Mouse (Mus musculus) small intestine, adult 2 months (tissue): ENCODE measurements around the gene Slc1a3. TPM values are rescaled to one million over a fixed set of nuclear protein-coding genes. Genes with fewer than 3 reads are reported as not detected.
A peak's percentile ranks its signal among the peaks of the same experiment; 100 is the strongest.

Experiments used
- H3K27ac ChIP-seq: fragments of 200-500 bp; 2 replicates; pipeline ENCODE4 v1.5.1; 2012; ENCODE audit warnings: low read depth, low read length, control low read depth, inconsistent platforms; ENCODE audit not compliant: insufficient read depth
- H3K27me3 ChIP-seq: fragments of 200-500 bp; 2 replicates; pipeline ENCODE4 v1.6.1; 2012; ENCODE audit warnings: mild to moderate bottlenecking, moderate library complexity, low read length, inconsistent platforms; ENCODE audit not compliant: control insufficient read depth, insufficient read depth
- H3K36me3 ChIP-seq: fragments of 200-500 bp; 2 replicates; pipeline ENCODE4 v1.6.1; 2012; ENCODE audit warnings: mild to moderate bottlenecking, low read length, control low read depth, inconsistent platforms; ENCODE audit not compliant: control insufficient read depth, insufficient read depth
- H3K4me1 ChIP-seq: fragments of 200-500 bp; 2 replicates; pipeline ENCODE4 v1.6.1; 2012; ENCODE audit warnings: low read length, inconsistent platforms, mixed read lengths; ENCODE audit not compliant: control insufficient read depth, insufficient read depth, insufficient read length
- H3K4me3 ChIP-seq: fragments of 200-500 bp; 2 replicates; pipeline ENCODE4 v1.5.1; 2012; ENCODE audit warnings: low read depth, mild to moderate bottlenecking, control low read depth, inconsistent platforms, low read length, moderate library complexity
- CTCF ChIP-seq: fragments of 200-500 bp; IDR thresholded peaks from 2 replicates; pipeline ENCODE4 v1.5.1; 2012; ENCODE audit warnings: low read depth, mild to moderate bottlenecking, control low read depth, inconsistent platforms, low read length, moderate library complexity, mixed read lengths; ENCODE audit not compliant: insufficient replicate concordance, insufficient read length; ENCODE audit errors: extremely low read depth
- POLR2A ChIP-seq: fragments of 200-500 bp; IDR thresholded peaks from 2 replicates; pipeline ENCODE4 v1.6.1; 2012; ENCODE audit warnings: low read depth, mild to moderate bottlenecking, control low read depth, inconsistent platforms, low read length, moderate library complexity
- WGBS: fragments of 180-500 bp; shearing (Covaris S2); methylation state at CpG from one replicate; pipeline ENCODE4 v1.1.7; 2018; 5-methylcytosine and 5-hydroxymethylcytosine counted together
- polyA plus RNA-seq: library from polyadenylated mRNA; depleted of rRNA; stranded (reverse); fragments of >200 nt; gene quantifications from 2 replicates; pipeline ENCODE4 v1.2.3, GENCODE M21; 2012

Gene Slc1a3
- polyA plus RNA-seq, 1 experiment: 0.87 TPM

GRCm38 (mm10) chr15:8637283-8637682, 73.3 kb downstream of the Slc1a3 start:
- Histone ChIP-seq H3K27ac (no peak overlapping the region), H3K4me1 (no peaks in the 10 kb centered on the region), H3K36me3 (no peaks in the 10 kb centered on the region), H3K4me3 (no peak overlapping the region), H3K27me3 (no peaks in the 10 kb centered on the region)
- WGBS: 75% methylated on average over 2 of the region's 2 CpGs
- TF ChIP-seq CTCF: no peak
- no peak for TF ChIP-seq POLR2A

- 88% methylated on average over 15 of the region's 15 CpGs for WGBS
Observed at GRCm38 (mm10) chr15:8635974-8636373, 74.6 kb downstream of the Slc1a3 start.

DNA sequence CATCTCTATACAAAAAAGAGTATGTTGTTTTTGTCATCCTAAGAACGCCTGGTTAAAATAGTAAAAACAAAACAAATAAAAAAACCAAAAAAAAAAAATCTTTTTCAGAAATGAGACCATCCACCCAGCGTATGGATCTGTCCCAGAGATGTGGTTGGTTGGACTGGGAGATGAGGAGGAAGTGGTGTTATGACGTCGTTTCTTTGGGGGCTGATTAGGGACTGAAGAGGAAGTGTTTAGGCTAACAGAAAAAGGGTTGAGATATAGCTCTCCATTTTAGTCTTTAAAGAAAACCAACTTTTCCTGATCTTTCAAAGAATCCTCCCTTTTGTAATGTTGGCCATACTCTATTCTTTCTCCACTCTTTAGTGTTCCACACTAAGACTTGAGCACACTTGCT, 75.8 kb downstream of the Slc1a3 start:
- 73% methylated on average over 4 of the region's 4 CpGs for WGBS
- Histone ChIP-seq H3K4me1 (no peaks in the 10 kb centered on the region), H3K36me3 (no peaks in the 10 kb centered on the region)

More at GRCm38 (mm10) chr15:8635974-8636373, 74.6 kb downstream of the Slc1a3 start:
- Histone ChIP-seq H3K4me1 (no peaks in the 10 kb centered on the region), H3K36me3 (no peaks in the 10 kb centered on the region), H3K27ac (no peak overlapping the region), H3K27me3 (no peaks in the 10 kb centered on the region), H3K4me3 (no peak overlapping the region)
- no peak for TF ChIP-seq POLR2A
- TF ChIP-seq CTCF: no peak

DNA sequence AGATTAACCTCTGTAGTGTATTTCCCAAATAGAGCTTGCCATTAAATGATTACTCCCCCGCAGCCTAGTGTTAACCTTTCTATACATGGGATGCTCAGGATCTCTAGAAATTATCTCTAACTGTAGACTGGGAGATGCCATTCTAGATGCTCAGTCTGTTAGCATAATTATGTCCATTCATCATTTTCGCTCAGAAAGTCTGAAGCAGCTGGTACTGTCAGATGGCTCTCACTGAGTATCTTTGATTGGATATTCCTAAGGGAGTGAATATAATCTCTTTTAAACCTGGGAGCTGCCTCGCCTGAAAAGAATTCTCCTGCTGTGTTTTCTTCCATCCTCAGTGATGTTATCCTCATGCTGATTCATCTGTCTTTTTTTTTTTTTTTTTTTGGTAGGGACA, 76.2 kb downstream of the Slc1a3 start:
- Histone ChIP-seq H3K27ac (no peak overlapping the region), H3K4me3 (no peak overlapping the region), H3K4me1 (no peaks in the 10 kb centered on the region; the same call in 1 of the 2 replicates), H3K36me3 (no peaks in the 10 kb centered on the region), H3K27me3 (0 out of 2 replicates have a peak, but pooled peaks cover 3% of the 10 kb centered on the region)
- TF ChIP-seq POLR2A: no peak
- TF ChIP-seq CTCF: no peak
- 86% methylated on average over 3 of the region's 3 CpGs for WGBS

More for the DNA sequence above, 75.8 kb downstream of the Slc1a3 start:
- TF ChIP-seq POLR2A: no peak
- TF ChIP-seq CTCF: no peak
- Histone ChIP-seq H3K27me3 (no peaks in the 10 kb centered on the region), H3K27ac (no peak overlapping the region), H3K4me3 (no peak overlapping the region)

DNA sequence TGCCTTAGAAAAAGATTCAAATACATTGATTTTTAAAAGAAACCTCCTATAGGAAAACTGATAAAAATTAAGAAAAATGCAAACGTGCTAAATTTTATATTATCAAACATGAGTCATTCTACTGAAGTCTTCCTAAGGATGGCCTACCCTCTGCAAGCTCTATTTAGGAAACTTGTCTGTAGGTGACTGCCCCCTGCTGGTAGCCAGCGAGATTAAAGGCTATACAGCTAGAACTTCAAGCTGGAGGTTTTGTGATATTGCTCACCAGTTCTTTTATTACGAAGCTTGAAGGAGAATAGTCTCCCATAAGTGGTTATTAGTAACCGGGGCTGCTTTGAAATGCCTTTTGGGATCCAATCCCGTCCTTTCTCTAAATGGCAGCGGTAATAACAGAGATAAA, 77.2 kb downstream of the Slc1a3 start:
- H3K4me3 ChIP-seq: no peak overlapping the region
- WGBS: 57% methylated on average over 6 of the region's 6 CpGs
- TF ChIP-seq CTCF: no peak
- no peak for TF ChIP-seq POLR2A

GRCm38 (mm10) chr15:8632361-8632760, 78.2 kb downstream of the Slc1a3 start:
- H3K4me1 ChIP-seq: no peaks in the 10 kb centered on the region; the same call in 1 of the 2 replicates
- H3K27me3 ChIP-seq: 0 out of 2 replicates have a peak, but pooled peaks cover 9% of the 10 kb centered on the region
- WGBS: 70% methylated on average over 10 of the region's 10 CpGs
- no peaks in the 10 kb centered on the region for H3K36me3 ChIP-seq
- H3K27ac ChIP-seq: no peak overlapping the region
- no peak overlapping the region for H3K4me3 ChIP-seq
- TF ChIP-seq POLR2A (no peak), CTCF (no peak)

More for the DNA sequence above, 77.2 kb downstream of the Slc1a3 start:
- Histone ChIP-seq H3K36me3 (no peaks in the 10 kb centered on the region), H3K27ac (no peak overlapping the region), H3K4me1 (no peaks in the 10 kb centered on the region; the same call in 1 of the 2 replicates), H3K27me3 (0 out of 2 replicates have a peak, but pooled peaks cover 5% of the 10 kb centered on the region)

GRCm38 (mm10) chr15:8629317-8629831, 81.2 kb downstream of the Slc1a3 start:
- Histone ChIP-seq H3K4me1 (peaks cover 1% of the 10 kb centered on the region), H3K36me3 (no peaks in the 10 kb centered on the region), H3K27ac (no peak overlapping the region), H3K4me3 (0 out of 2 replicates have a peak overlapping the region, but pooled peaks have one; percentile 20), H3K27me3 (0 out of 2 replicates have a peak, but pooled peaks cover 9% of the 10 kb centered on the region)
- no peak for TF ChIP-seq POLR2A
- peak; percentile 65; the same call in 1 of the 2 replicates for TF ChIP-seq CTCF
- WGBS: 4% methylated on average over 13 of the region's 13 CpGs
